19 mouse cellular contexts compared by ENCODE assay signal in the genomic region with DNA sequence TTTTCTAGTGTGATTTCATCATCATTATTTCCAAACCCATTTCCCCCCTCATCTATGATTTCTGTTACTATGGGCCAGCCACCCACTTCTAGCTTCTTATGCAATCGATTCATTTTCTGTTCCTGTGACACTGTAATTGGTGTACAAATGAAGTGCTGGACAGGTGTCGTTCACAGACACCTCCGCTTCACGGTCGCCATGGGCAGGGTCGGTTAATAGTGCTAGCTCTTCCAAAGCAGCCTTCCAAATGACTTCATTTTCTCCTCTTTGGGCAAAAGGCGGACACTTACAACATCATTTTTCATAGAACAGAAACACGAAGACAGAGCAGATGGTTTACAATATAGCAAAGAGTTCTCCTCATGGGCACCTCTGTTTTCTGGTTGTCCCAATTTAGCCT. TPM values are rescaled to one million over a fixed set of nuclear protein-coding genes. Genes with fewer than 3 reads are reported as not detected.
"Had no signal": no experiment of that assay in that cellular context is flagged by ENCODE, and none has a peak within 500 bp of the region (broad histone marks: within the 10 kb centered on the region; RNA-seq: fewer than 3 reads in every experiment).

No protein-coding gene starts in this region.

- H3K4me3 ChIP-seq: liver, embryonic 13.5 days; megakaryocyte, embryonic 14.5 days; midbrain, embryonic 15.5 days; neural tube, embryonic 12.5 days; neural tube, embryonic 15.5 days had no signal

- DNase-seq: kidney, adult 2 months; kidney, postnatal 25 days; liver, embryonic 13.5 days; lung, adult 2 months; lung, postnatal 36 days; right cerebral cortex, adult 18-20 months; right cerebral cortex, postnatal 14 days; right cerebral cortex, postnatal 4 days; thymus, adult 2 months; thymus, postnatal 14 days; thymus, postnatal 4 days had no signal

- H3K4me1 ChIP-seq: liver, embryonic 13.5 days; megakaryocyte, embryonic 14.5 days had no signal

- H3K27ac ChIP-seq: kidney, postnatal 0 days; liver, embryonic 13.5 days; midbrain, embryonic 10.5 days; midbrain, embryonic 15.5 days; neural tube, embryonic 12.5 days; neural tube, embryonic 15.5 days; stomach, postnatal 0 days had no signal

RNA-seq across cellular contexts. Expression of gene Dok5, which starts 1.5 kb away (rescaled TPM):
- total RNA-seq: liver, adult 2 months had no signal
- polyA plus RNA-seq: liver, adult 2 months had no signal
